Mouse (Mus musculus) urinary bladder, adult 2 months (tissue): ENCODE data around the gene Aldh3a1. TPM values are rescaled to one million over a fixed set of nuclear protein-coding genes. Genes with fewer than 3 reads are reported as not detected.

ENCODE experiments used
- DNase-seq: peaks from one replicate; pipeline ENCODE4 v3.0.0; 2022; ENCODE audit warnings: low spot score
- polyA plus RNA-seq: library from polyadenylated mRNA; depleted of rRNA; stranded (reverse); fragments of >200 nt; gene quantifications from 2 replicates; pipeline ENCODE4 v1.2.3, GENCODE M21; 2012; rRNA removed

Gene Aldh3a1
- polyA plus RNA-seq, 1 experiment = 173 TPM

DNA sequence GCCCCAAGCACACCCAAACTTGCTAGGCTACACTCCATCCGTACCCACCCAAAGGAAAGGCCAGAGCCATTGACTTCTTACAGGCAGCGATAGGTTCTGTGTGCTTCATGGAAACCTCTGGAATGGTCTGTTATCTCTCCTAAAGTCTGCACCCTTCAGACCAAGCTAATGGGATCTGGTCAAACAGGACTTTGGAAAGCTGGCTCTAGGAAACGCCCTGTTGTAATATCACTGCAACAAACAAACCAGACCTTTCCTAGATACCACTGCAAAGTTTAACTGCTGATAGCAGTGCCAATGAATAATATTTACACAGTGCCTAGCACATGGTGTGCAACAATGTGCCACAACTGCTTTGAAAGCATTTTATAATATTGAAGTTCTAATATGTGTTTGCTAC, 28.7 kb downstream of the Aldh3a1 start:
- DNase-seq = no peak

DNA sequence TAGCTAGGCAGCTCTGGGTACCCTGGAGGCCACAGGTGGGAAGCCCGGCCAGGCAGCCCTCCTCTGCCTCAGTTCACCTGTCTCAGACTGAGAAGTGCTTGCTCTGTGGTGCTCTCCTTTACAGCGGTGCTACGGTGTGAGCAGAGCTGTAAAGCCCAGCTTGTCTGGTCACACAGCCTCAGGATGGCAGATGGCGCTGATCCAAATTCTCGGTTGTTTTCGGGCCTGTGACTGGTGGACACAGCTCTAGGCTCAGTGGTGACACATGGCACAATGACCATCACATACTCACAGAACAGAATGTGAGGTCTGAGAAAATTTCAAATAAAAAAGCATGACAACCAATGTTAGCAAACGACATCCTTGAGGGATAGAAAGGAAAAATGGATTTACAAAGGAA, 37.1 kb downstream of the Aldh3a1 start:
- DNase-seq = no peak

DNA sequence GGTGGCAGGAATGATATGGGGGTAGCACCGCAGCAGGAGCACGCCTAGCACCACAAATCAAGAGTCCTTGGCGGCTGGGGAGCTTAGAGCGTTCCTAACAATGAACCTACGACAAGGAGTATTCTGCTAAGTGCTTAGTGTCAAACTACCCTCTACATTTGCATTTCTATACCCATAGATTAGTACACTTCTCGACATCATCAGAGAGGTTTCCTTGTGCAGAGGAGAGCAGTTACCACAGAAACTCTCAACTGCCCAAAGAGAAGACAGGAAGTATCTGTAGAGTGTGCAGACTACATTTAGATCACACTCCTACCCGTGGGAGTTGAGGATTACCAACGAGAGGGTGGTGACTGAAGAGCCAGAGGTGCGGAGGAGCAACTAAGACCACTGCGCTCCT, 44.4 kb downstream of the Aldh3a1 start:
- no peak for DNase-seq

GRCm38 (mm10) chr11:61252807-61253206, 45.5 kb downstream of the Aldh3a1 start:
- no peak for DNase-seq

GRCm38 (mm10) chr11:61259106-61259505, 51.8 kb downstream of the Aldh3a1 start:
- no peak for DNase-seq

DNA sequence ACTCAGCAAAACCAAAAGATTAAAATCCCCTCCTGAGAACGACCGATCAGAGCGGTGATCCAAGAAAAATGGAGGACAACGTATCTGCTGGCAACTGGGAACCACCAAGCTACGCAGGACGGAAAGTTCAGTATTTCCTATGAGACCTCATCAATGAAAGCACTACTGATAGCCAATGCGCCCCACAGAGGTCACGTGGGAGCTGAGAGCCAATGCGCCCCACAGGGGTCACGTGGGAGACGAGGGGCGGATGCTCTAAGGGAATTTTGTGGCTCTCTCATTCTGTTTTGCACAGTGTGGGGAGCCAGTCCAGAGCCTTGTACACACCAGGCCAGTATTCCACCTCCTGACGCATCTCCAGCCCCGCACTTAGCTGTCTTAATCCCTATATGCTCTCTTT, 55.2 kb downstream of the Aldh3a1 start:
- DNase-seq = no peak

GRCm38 (mm10) chr11:61263841-61264240, 56.5 kb downstream of the Aldh3a1 start:
- DNase-seq = no peak

DNA sequence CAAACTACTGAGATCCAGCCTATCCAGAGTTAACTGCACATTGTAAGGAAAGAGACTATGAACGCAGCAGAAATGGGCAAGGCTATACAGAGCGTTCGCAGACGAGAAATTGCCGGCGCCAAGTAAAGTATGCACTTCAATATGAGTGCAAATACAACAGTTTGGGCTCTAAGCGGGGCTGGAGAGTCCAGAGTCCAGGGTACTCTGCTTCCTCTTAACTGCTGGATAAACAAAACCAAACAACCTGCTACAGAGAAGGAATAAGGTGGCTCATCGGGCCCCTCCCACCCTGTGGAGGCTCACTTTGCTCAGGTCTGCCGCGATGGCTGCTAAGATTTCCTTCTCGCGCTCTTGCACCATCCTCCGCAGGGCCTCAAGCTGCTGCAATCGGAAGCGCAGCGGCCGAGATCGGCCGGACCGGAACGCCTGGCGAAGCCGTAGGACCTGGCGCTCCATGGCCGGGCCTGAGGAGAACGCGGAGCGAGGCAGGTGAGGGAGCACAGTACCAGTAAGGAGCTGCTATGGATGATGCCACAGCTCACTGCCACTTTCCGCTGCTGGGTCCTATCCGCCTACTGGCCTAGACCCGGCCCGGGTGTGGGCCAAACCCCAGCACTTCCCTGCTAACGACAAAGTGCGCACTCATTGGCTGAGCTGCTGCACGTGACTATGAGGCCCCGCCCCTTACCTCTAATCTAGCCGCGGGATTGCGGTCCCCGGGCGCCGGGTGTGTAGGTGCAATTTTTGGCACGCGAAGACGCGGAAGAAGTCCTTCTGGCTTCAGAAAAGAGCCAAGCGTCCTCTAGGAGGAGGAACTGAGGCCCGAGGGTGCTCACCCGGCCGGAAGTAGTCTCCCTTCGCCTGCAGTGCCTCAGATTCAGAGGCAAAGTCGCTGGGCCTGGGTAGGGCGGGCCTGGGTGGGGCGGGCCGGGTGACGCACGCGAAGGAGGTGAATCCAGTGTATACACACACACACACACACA, 59.5 kb downstream of the Aldh3a1 start, which contains the start of gene Aldh3a2:
Gene Aldh3a2, minus strand, starts transcription at position 914 of the 983 bp plus-strand sequence.
- peak; percentile 94 for DNase-seq

Other genes starting within 250 kb of the Aldh3a1 start
- gene Kcnj12, start 185.0 kb upstream of the Aldh3a1 start, polyA plus RNA-seq = 4.9 and 7.7 TPM in 2 replicates
- 3.5 and 4.3 TPM in 2 replicates for gene Tnfrsf13b, start 80.8 kb upstream of the Aldh3a1 start, polyA plus RNA-seq
- 51.9 and 53.3 TPM in 2 replicates for gene Usp22, start 32.5 kb upstream of the Aldh3a1 start, polyA plus RNA-seq
- 71.3 and 77.7 TPM in 2 replicates for gene Aldh3a2, start 59.9 kb downstream of the Aldh3a1 start, polyA plus RNA-seq
- gene Slc47a2, start 135.3 kb downstream of the Aldh3a1 start, polyA plus RNA-seq = 0.25 and 0.41 TPM in 2 replicates
- 24.4 and 29.1 TPM in 2 replicates for gene Slc47a1, start 170.8 kb downstream of the Aldh3a1 start, polyA plus RNA-seq
- 0.87 and 1.3 TPM in 2 replicates for gene Rnf112, start 246.6 kb downstream of the Aldh3a1 start, polyA plus RNA-seq